Mouse (Mus musculus) spleen, adult 2 months (tissue): ENCODE results near the gene Nceh1. TPM values are rescaled to one million over a fixed set of nuclear protein-coding genes. Genes with fewer than 3 reads are reported as not detected.
A peak's percentile ranks its signal among the peaks of the same experiment; 100 is the strongest.

Experiments
- DNase-seq, 2 experiments: peaks; one replicate each; pipeline versions ENCODE4 v3.0.0 to v3.0.0-alpha.2; 2012 to 2021; ENCODE audit warnings: low spot score in 2 of 2, low read depth in 1 of 2
- H3K27ac ChIP-seq: fragments of 200-500 bp; 2 replicates; pipeline ENCODE4 v1.5.1; 2012; ENCODE audit warnings: low read length, inconsistent platforms; ENCODE audit not compliant: insufficient read depth
- H3K27me3 ChIP-seq: fragments of 200-500 bp; 2 replicates; pipeline ENCODE4 v1.6.1; 2012; ENCODE audit warnings: mild to moderate bottlenecking, moderate library complexity, low read length, inconsistent platforms; ENCODE audit not compliant: control insufficient read depth, insufficient read depth
- H3K36me3 ChIP-seq: fragments of 200-500 bp; 2 replicates; pipeline ENCODE4 v1.6.1; 2012; ENCODE audit warnings: mild to moderate bottlenecking, low read length, inconsistent platforms; ENCODE audit not compliant: control insufficient read depth, insufficient read depth
- H3K4me1 ChIP-seq: fragments of 200-500 bp; 2 replicates; pipeline ENCODE4 v1.6.1; 2011; ENCODE audit warnings: inconsistent platforms; ENCODE audit not compliant: control insufficient read depth, insufficient read depth, insufficient read length
- H3K4me3 ChIP-seq: fragments of 200-500 bp; 2 replicates; pipeline ENCODE4 v1.5.1; 2011; ENCODE audit warnings: mild to moderate bottlenecking, inconsistent platforms; ENCODE audit not compliant: insufficient read depth, insufficient read length; ENCODE audit errors: extremely low read depth
- CTCF ChIP-seq: fragments of 200-500 bp; IDR thresholded peaks from 2 replicates; pipeline ENCODE4 v1.5.1; 2011; ENCODE audit warnings: mild to moderate bottlenecking, inconsistent platforms; ENCODE audit not compliant: insufficient read depth, insufficient read length, insufficient replicate concordance; ENCODE audit errors: extremely low read depth
- POLR2A ChIP-seq: fragments of 200-500 bp; IDR thresholded peaks from 2 replicates; pipeline ENCODE4 v1.6.1; 2011; ENCODE audit warnings: low read depth, low read length, inconsistent platforms
- WGBS: fragments of 180-500 bp; shearing (Covaris S2); methylation state at CpG from one replicate; pipeline ENCODE4 v1.1.7; 2018; 5-methylcytosine and 5-hydroxymethylcytosine counted together
- polyA plus RNA-seq: library from polyadenylated mRNA; depleted of rRNA; stranded (reverse); fragments of >200 nt; gene quantifications from 2 replicates; pipeline ENCODE4 v1.2.3, GENCODE M21; 2012

Nceh1 gene
- polyA plus RNA-seq, 1 experiment = 23.0 TPM

GRCm38 (mm10) chr3:27189320-27190261, 6.8 kb downstream of the Nceh1 start:
- H3K36me3 ChIP-seq = 0 out of 2 replicates have a peak, but pooled peaks cover 1% of the 10 kb centered on the region
- peaks cover 14% of the 10 kb centered on the region; the same call in 1 of the 2 replicates for H3K4me1 ChIP-seq
- H3K27me3 ChIP-seq = no peaks in the 10 kb centered on the region
- 73% methylated on average over 14 of the region's 14 CpGs for WGBS
- TF ChIP-seq POLR2A (no peak), CTCF (no peak)
- no peak for DNase-seq
- H3K27ac ChIP-seq = no peak overlapping the region
- H3K4me3 ChIP-seq = no peak overlapping the region

- no peak overlapping the region for H3K27ac ChIP-seq
- H3K4me3 ChIP-seq = no peak overlapping the region
- no peaks in the 10 kb centered on the region for H3K27me3 ChIP-seq
- 92% methylated on average over 4 of the region's 4 CpGs for WGBS
- peaks cover 14% of the 10 kb centered on the region; the same call in 1 of the 2 replicates for H3K4me1 ChIP-seq
- DNase-seq = no peak
- H3K36me3 ChIP-seq = no peaks in the 10 kb centered on the region
- no peak for TF ChIP-seq POLR2A
- no peak for TF ChIP-seq CTCF
Observed at GRCm38 (mm10) chr3:27190865-27191264, 8.1 kb downstream of the Nceh1 start.

GRCm38 (mm10) chr3:27191856-27192255, 9.1 kb downstream of the Nceh1 start:
- 72% methylated on average over 6 of the region's 6 CpGs for WGBS
- H3K36me3 ChIP-seq = no peaks in the 10 kb centered on the region

GRCm38 (mm10) chr3:27193844-27194317, 11.1 kb downstream of the Nceh1 start:
- Histone ChIP-seq H3K36me3 (no peaks in the 10 kb centered on the region), H3K27me3 (no peaks in the 10 kb centered on the region), H3K27ac (peak overlapping the region; percentile 66), H3K4me3 (no peak overlapping the region), H3K4me1 (peaks cover 14% of the 10 kb centered on the region; the same call in 1 of the 2 replicates)
- no peak for TF ChIP-seq POLR2A
- TF ChIP-seq CTCF = no peak
- 14% methylated on average over 6 of the region's 6 CpGs for WGBS
- peak; percentile 12 to 58 for DNase-seq

More at GRCm38 (mm10) chr3:27191856-27192255, 9.1 kb downstream of the Nceh1 start:
- no peak for DNase-seq
- H3K27ac ChIP-seq = no peak overlapping the region
- no peaks in the 10 kb centered on the region for H3K27me3 ChIP-seq
- peaks cover 14% of the 10 kb centered on the region; the same call in 1 of the 2 replicates for H3K4me1 ChIP-seq
- TF ChIP-seq POLR2A (no peak), CTCF (no peak)
- no peak overlapping the region for H3K4me3 ChIP-seq

GRCm38 (mm10) chr3:27195153-27195552, 12.4 kb downstream of the Nceh1 start:
- DNase-seq = no peak
- H3K4me3 ChIP-seq = no peak overlapping the region
- H3K4me1 ChIP-seq = peaks cover 14% of the 10 kb centered on the region; the same call in 1 of the 2 replicates
- no peak for TF ChIP-seq POLR2A
- no peak for TF ChIP-seq CTCF
- H3K27ac ChIP-seq = no peak overlapping the region
- no peaks in the 10 kb centered on the region for H3K36me3 ChIP-seq
- no peaks in the 10 kb centered on the region for H3K27me3 ChIP-seq
- WGBS = 70% methylated on average over 4 of the region's 4 CpGs

GRCm38 (mm10) chr3:27195573-27196227, 12.9 kb downstream of the Nceh1 start:
- peaks cover 14% of the 10 kb centered on the region; the same call in 1 of the 2 replicates for H3K4me1 ChIP-seq
- no peaks in the 10 kb centered on the region for H3K36me3 ChIP-seq
- H3K27ac ChIP-seq = no peak overlapping the region
- no peak for TF ChIP-seq CTCF
- WGBS = 86% methylated on average over 8 of the region's 8 CpGs
- no peak overlapping the region for H3K4me3 ChIP-seq
- no peaks in the 10 kb centered on the region for H3K27me3 ChIP-seq
- DNase-seq = no peak
